Mouse (Mus musculus): ENCODE data around the gene Gsc2.
A peak's percentile ranks its signal among the peaks of the same experiment; 100 is the strongest.

The Gsc2 gene

GRCm38 (mm10) chr16:17927351-17928082, 12.7 kb upstream of the Gsc2 start:
- peak; percentile 81 for DNase-seq (ENCODE audit: extremely low spot score, low spot score)

GRCm38 (mm10) chr16:17922163-17922538, 7.3 kb upstream of the Gsc2 start:
- no peak for DNase-seq (ENCODE audit: extremely low spot score, low spot score)

- DNase-seq (ENCODE audit: extremely low spot score, low spot score) = peak; percentile 96
Observed at GRCm38 (mm10) chr16:17921325-17922162, 6.7 kb upstream of the Gsc2 start.

- peak; percentile 36 for DNase-seq (ENCODE audit: extremely low spot score, low spot score)
Observed at GRCm38 (mm10) chr16:17920586-17920985, 5.7 kb upstream of the Gsc2 start.

GRCm38 (mm10) chr16:17911052-17911595, 3.7 kb downstream of the Gsc2 start, which contains the start of gene Ess2:
Gene Ess2, minus strand, starts transcription at chr16:17911348.
- DNase-seq (ENCODE audit: extremely low spot score, low spot score) = peak; percentile 85

GRCm38 (mm10) chr16:17898462-17898861, 16.4 kb downstream of the Gsc2 start, which contains the start of the genes Dgcr2 and Tssk2:
Gene Dgcr2, minus strand, starts transcription at chr16:17898562.
Gene Tssk2, plus strand, starts transcription at chr16:17898637.
- DNase-seq (ENCODE audit: extremely low spot score, low spot score) = no peak

GRCm38 (mm10) chr16:17896091-17896490, 18.8 kb downstream of the Gsc2 start:
- DNase-seq (ENCODE audit: extremely low spot score, low spot score) = no peak

GRCm38 (mm10) chr16:17893923-17894322, 20.9 kb downstream of the Gsc2 start, which contains the start of gene Tssk1:
Gene Tssk1, plus strand, starts transcription at chr16:17894223.
- DNase-seq (ENCODE audit: extremely low spot score, low spot score) = no peak

GRCm38 (mm10) chr16:17892606-17893005, 22.3 kb downstream of the Gsc2 start:
- DNase-seq (ENCODE audit: extremely low spot score, low spot score) = no peak

- peak; percentile 99 for DNase-seq (ENCODE audit: extremely low spot score, low spot score)
Observed at GRCm38 (mm10) chr16:17891567-17891959, 23.3 kb downstream of the Gsc2 start, which contains the start of gene Gm20518. Gene Gm20518, minus strand, starts transcription at chr16:17891671.

- DNase-seq (ENCODE audit: extremely low spot score, low spot score) = no peak
Observed at GRCm38 (mm10) chr16:17890917-17891566, 23.8 kb downstream of the Gsc2 start.

- DNase-seq (ENCODE audit: extremely low spot score, low spot score) = no peak
Observed at GRCm38 (mm10) chr16:17890342-17890727, 24.5 kb downstream of the Gsc2 start.

- no peak for DNase-seq (ENCODE audit: extremely low spot score, low spot score)
Observed at GRCm38 (mm10) chr16:17889689-17890341, 25.0 kb downstream of the Gsc2 start.

- no peak for DNase-seq (ENCODE audit: extremely low spot score, low spot score)
Observed at GRCm38 (mm10) chr16:17884116-17884515, 30.7 kb downstream of the Gsc2 start.

GRCm38 (mm10) chr16:17882196-17882595, 32.7 kb downstream of the Gsc2 start:
- no peak for DNase-seq (ENCODE audit: extremely low spot score, low spot score)

GRCm38 (mm10) chr16:17879571-17879970, 35.3 kb downstream of the Gsc2 start:
- no peak for DNase-seq (ENCODE audit: extremely low spot score, low spot score)

GRCm38 (mm10) chr16:17876096-17876495, 38.8 kb downstream of the Gsc2 start:
- DNase-seq (ENCODE audit: extremely low spot score, low spot score) = no peak

- DNase-seq (ENCODE audit: extremely low spot score, low spot score) = no peak
Observed at GRCm38 (mm10) chr16:17875174-17875573, 39.7 kb downstream of the Gsc2 start.

GRCm38 (mm10) chr16:17872995-17873394, 41.9 kb downstream of the Gsc2 start:
- no peak for DNase-seq (ENCODE audit: extremely low spot score, low spot score)

- no peak for DNase-seq (ENCODE audit: extremely low spot score, low spot score)
Observed at GRCm38 (mm10) chr16:17871248-17871647, 43.6 kb downstream of the Gsc2 start.

GRCm38 (mm10) chr16:17865770-17866169, 49.1 kb downstream of the Gsc2 start:
- DNase-seq (ENCODE audit: extremely low spot score, low spot score) = no peak

Measured in neural tube, embryonic 10.5 days (tissue).